Mouse (Mus musculus) hindbrain, embryonic 10.5 days (tissue): ENCODE results near the gene St6galnac1. TPM values are rescaled to one million over a fixed set of nuclear protein-coding genes. Genes with fewer than 3 reads are reported as not detected.
"Not testable (repeated sequence)": the region's sequence is repeated elsewhere in the genome, so short reads cannot be mapped to it uniquely, and the experiment has no call there.

Experiments
- DNase-seq: peaks from one replicate; pipeline ENCODE4 v3.0.0-alpha.2; 2017; ENCODE audit warnings: low spot score
- H3K27ac ChIP-seq: fragments of 300-500 bp; sonication (generic); 2 replicates; pipeline ENCODE4 v1.5.1; 2016; ENCODE audit warnings: mild to moderate bottlenecking, moderate library complexity
- H3K27me3 ChIP-seq: fragments of 300-500 bp; sonication (generic); 2 replicates; pipeline ENCODE4 v1.6.1; 2016; ENCODE audit warnings: mild to moderate bottlenecking; ENCODE audit not compliant: poor library complexity, insufficient read depth, severe bottlenecking
- H3K36me3 ChIP-seq: fragments of 300-500 bp; sonication (generic); 2 replicates; pipeline ENCODE4 v1.6.1; 2016; ENCODE audit warnings: mild to moderate bottlenecking, moderate library complexity
- H3K4me1 ChIP-seq: fragments of 300-500 bp; sonication (generic); replicated peaks from 2 replicates; pipeline ENCODE4 v1.6.1; 2016; ENCODE audit warnings: mild to moderate bottlenecking
- H3K4me3 ChIP-seq: fragments of 300-500 bp; sonication (generic); 2 replicates; pipeline ENCODE4 v1.5.1; 2016; ENCODE audit warnings: mild to moderate bottlenecking, moderate library complexity
- H3K9me3 ChIP-seq: fragments of 300-500 bp; sonication (generic); 2 replicates; pipeline ENCODE4 v1.6.1; 2016; ENCODE audit warnings: mild to moderate bottlenecking, moderate library complexity
- WGBS: fragments of 180-500 bp; shearing (Covaris S2); methylation state at CpG from one replicate; pipeline ENCODE4 v1.1.7; 2016; 5-methylcytosine and 5-hydroxymethylcytosine counted together
- polyA plus RNA-seq: library from polyadenylated mRNA; unstranded; fragments of >200 nt; fragmentation: Nextera tagmentation; extraction: Ambion mirVana; gene quantifications from 2 replicates; pipeline ENCODE4 v1.2.1, GENCODE M21; 2016

The St6galnac1 gene
- polyA plus RNA-seq, 1 experiment from 2014 or later = not detected

- no peak for DNase-seq
- H3K4me3 ChIP-seq = no peak overlapping the region
- no peaks in the 10 kb centered on the region for H3K27me3 ChIP-seq
- no peak overlapping the region for H3K27ac ChIP-seq
- H3K36me3 ChIP-seq = no peaks in the 10 kb centered on the region
- no peaks in the 10 kb centered on the region for H3K9me3 ChIP-seq
- 91% methylated on average over 5 of the region's 5 CpGs for WGBS
- H3K4me1 ChIP-seq = peaks cover 5% of the 10 kb centered on the region; the same call in 1 of the 2 replicates
Measured at GRCm38 (mm10) chr11:116802709-116803108, 27.4 kb upstream of the St6galnac1 start.

DNA sequence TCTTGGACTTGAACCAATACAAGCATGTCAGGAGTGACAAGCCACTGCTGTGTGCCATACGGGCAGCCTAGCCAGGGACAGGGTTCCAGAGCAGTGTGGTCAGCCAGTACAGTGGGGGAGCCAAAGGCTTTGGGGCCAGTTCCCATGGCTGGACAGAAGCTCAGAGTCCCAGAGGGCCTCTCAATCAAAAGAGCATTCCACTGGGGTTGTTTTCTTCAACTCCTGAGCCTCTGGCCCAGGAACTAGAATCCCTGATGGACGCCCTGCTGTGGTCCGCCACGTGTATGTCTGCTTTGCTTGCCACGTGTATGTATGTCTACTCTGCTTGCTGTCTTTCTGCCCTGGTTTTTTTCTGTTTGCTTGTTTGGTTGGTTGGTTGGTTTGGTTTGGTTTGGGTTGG, 25.8 kb upstream of the St6galnac1 start:
- Histone ChIP-seq H3K4me3 (no peak overlapping the region), H3K27ac (no peak overlapping the region), H3K4me1 (peaks cover 3% of the 10 kb centered on the region; the same call in 1 of the 2 replicates), H3K36me3 (no peaks in the 10 kb centered on the region), H3K9me3 (no peaks in the 10 kb centered on the region), H3K27me3 (no peaks in the 10 kb centered on the region)
- DNase-seq = no peak
- 74% methylated on average over 5 of the region's 5 CpGs for WGBS

DNA sequence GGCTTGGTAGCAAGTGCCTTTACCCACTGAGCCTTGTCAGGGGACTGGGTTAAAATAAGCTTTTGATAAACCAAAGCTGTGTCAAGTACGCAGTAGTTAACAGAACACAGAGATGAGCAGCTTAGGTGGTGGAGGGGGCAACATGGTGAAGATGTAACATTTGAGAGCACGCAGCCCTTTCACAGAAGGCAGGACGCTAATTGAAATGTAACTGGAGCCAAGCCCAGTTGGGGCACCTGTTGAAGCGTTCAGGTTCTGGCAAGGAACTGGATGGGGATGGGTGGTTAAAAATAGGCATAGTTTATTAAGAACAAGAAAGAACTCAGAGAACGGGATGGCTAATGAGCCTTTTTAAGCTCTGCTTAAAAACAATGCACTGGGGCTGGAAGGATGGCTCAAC, 24.1 kb upstream of the St6galnac1 start:
- 90% methylated on average over 5 of the region's 5 CpGs for WGBS
- Histone ChIP-seq H3K4me3 (no peak overlapping the region), H3K36me3 (no peaks in the 10 kb centered on the region), H3K9me3 (no peaks in the 10 kb centered on the region), H3K27ac (no peak overlapping the region), H3K27me3 (no peaks in the 10 kb centered on the region), H3K4me1 (peaks cover 7% of the 10 kb centered on the region; the same call in 1 of the 2 replicates)
- DNase-seq = no peak

DNA sequence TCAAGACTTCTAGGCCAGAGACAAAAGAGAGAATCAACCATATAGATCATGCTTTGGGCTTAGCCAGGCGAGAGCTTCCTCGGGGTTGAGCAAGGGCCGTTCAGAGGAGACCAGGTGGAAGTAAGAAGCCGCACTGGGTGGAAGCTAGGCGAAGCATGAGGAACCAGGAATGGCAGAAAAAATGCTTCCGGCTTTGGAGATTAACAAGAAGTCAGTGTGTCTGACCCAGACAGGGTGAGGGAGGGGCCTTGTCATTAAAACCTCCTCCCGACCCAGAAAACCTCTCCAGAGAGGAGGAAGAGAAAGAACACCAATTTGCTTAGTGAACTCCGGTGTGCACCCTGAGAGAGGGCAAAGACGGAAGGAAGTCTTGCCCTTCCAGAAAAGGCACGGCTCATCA, 8.9 kb upstream of the St6galnac1 start:
- DNase-seq = no peak
- Histone ChIP-seq H3K4me3 (no peak overlapping the region), H3K27ac (no peak overlapping the region), H3K36me3 (no peaks in the 10 kb centered on the region), H3K9me3 (no peaks in the 10 kb centered on the region), H3K4me1 (no peaks in the 10 kb centered on the region), H3K27me3 (no peaks in the 10 kb centered on the region)
- WGBS = 95% methylated on average over 10 of the region's 10 CpGs

GRCm38 (mm10) chr11:116782737-116783145, 7.4 kb upstream of the St6galnac1 start:
- no peak overlapping the region for H3K4me3 ChIP-seq
- H3K27ac ChIP-seq = no peak overlapping the region
- H3K9me3 ChIP-seq = no peaks in the 10 kb centered on the region
- WGBS = 81% methylated on average over 9 of the region's 9 CpGs
- H3K27me3 ChIP-seq = no peaks in the 10 kb centered on the region
- no peak for DNase-seq
- H3K4me1 ChIP-seq = no peaks in the 10 kb centered on the region
- no peaks in the 10 kb centered on the region for H3K36me3 ChIP-seq

DNA sequence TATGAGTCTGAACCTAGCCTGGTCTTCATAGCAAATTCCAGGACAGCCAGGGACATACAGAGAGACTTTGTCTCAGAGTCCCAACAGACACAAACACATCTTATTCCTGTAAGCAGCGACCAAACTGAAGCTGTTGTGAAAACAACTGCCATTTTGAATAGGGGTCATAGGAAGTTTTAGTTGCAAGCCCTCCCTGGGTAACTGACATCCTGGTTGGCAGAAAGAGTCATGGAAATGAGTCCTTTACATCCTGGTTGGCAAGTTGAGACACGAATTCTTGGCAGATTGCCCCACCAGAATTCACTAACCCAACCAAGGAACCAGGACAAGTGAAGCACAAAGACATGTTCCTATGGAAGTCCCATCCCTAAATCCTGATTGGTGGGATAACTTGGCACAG, 2.1 kb downstream of the St6galnac1 start:
- Histone ChIP-seq H3K4me3 (no peak overlapping the region), H3K27ac (no peak overlapping the region), H3K4me1 (no peaks in the 10 kb centered on the region), H3K36me3 (no peaks in the 10 kb centered on the region), H3K27me3 (no peaks in the 10 kb centered on the region), H3K9me3 (no peaks in the 10 kb centered on the region)
- no peak for DNase-seq
- 59% methylated on average over 2 of the region's 2 CpGs for WGBS

DNA sequence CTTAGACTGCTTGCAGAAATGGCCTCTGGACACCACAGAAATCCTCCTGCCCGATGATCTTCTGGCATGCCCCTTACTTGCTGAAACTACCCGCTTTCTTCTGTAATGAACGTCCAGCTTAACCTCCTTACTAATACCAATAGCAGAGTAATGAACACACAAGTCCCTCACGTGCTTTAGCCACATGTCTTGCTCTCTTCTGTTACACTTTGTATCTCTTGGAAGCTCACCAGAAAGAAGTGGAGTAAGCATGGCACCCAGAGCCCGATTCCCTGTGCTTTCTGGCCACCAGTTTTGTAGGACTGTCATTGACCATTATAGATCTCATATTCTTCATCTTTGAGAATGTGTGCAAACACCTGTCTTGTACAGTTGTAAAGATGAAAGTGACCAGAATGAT, 5.4 kb downstream of the St6galnac1 start:
- DNase-seq = no peak
- H3K36me3 ChIP-seq = no peaks in the 10 kb centered on the region

DNA sequence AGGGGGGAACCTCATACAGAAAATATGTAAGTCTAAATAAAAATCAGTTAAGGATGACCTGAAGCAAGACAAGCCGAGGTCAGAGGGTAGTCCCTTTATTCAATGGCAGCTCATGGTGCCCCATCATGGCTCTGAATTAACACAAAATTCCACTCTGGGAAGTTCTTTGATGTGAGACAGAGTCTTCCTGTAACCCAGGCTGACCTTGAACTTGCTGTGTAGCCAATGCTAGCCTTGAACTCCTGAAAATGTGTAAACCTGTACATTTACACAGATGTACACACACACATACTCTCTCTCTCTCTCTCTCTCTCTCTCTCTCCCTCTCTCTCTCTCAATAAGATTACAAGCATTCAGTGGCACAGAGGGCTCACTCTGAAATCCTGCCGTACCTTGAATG, 10.4 kb downstream of the St6galnac1 start:
- Histone ChIP-seq H3K4me1 (no peaks in the 10 kb centered on the region), H3K4me3 (no peak overlapping the region), H3K9me3 (no peaks in the 10 kb centered on the region), H3K27ac (no peak overlapping the region), H3K27me3 (no peaks in the 10 kb centered on the region), H3K36me3 (no peaks in the 10 kb centered on the region)
- 88% methylated on average over 2 of the region's 2 CpGs for WGBS
- DNase-seq = no peak

More for the DNA sequence above, 5.4 kb downstream of the St6galnac1 start:
- no peaks in the 10 kb centered on the region for H3K27me3 ChIP-seq
- H3K4me1 ChIP-seq = no peaks in the 10 kb centered on the region
- H3K27ac ChIP-seq = no peak overlapping the region
- no peak overlapping the region for H3K4me3 ChIP-seq
- no peaks in the 10 kb centered on the region for H3K9me3 ChIP-seq
- 85% methylated on average over 5 of the region's 5 CpGs for WGBS

GRCm38 (mm10) chr11:116764346-116764745, 11.0 kb downstream of the St6galnac1 start:
- no peaks in the 10 kb centered on the region for H3K4me1 ChIP-seq
- no peak overlapping the region for H3K4me3 ChIP-seq
- no peaks in the 10 kb centered on the region for H3K36me3 ChIP-seq
- H3K27ac ChIP-seq = no peak overlapping the region
- no peaks in the 10 kb centered on the region for H3K9me3 ChIP-seq
- 93% methylated on average over 7 of the region's 7 CpGs for WGBS
- H3K27me3 ChIP-seq = no peaks in the 10 kb centered on the region
- no peak for DNase-seq

DNA sequence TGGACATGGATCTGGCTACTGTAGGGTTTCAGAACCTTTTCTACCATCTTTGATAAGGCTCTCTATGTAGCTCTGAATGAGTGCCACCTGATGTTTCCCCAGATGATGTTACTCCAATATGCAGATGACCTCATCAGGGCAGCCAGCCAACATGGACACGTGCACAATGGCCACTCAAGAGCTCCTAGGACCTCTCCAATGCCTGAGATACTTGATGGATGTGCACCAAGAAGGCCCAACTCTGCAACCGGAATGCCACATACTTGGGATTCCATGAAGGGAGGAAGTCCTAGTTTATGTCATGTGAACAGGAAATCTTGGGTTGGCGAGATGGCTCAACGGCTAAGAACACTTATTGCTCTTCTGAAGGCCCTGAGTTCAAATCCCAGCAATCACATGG, 20.1 kb downstream of the St6galnac1 start:
- H3K27me3 ChIP-seq = no peaks in the 10 kb centered on the region
- H3K9me3 ChIP-seq = no peaks in the 10 kb centered on the region
- no peaks in the 10 kb centered on the region for H3K36me3 ChIP-seq
- no peak for DNase-seq
- H3K4me3 ChIP-seq = no peak overlapping the region
- WGBS = 87% methylated on average over 4 of the region's 4 CpGs
- H3K27ac ChIP-seq = no peak overlapping the region
- no peaks in the 10 kb centered on the region for H3K4me1 ChIP-seq

- WGBS = 89% methylated on average over 5 of the region's 5 CpGs
- H3K4me1 ChIP-seq = no peaks in the 10 kb centered on the region
- H3K9me3 ChIP-seq = no peaks in the 10 kb centered on the region
- no peaks in the 10 kb centered on the region for H3K27me3 ChIP-seq
- no peak overlapping the region for H3K4me3 ChIP-seq
- H3K36me3 ChIP-seq = no peaks in the 10 kb centered on the region
- no peak overlapping the region for H3K27ac ChIP-seq
- no peak for DNase-seq
Measured at GRCm38 (mm10) chr11:116753674-116754470, 21.4 kb downstream of the St6galnac1 start.

- H3K36me3 ChIP-seq = no peaks in the 10 kb centered on the region
- H3K9me3 ChIP-seq = no peaks in the 10 kb centered on the region
- no peak for DNase-seq
- H3K27ac ChIP-seq = no peak overlapping the region
- WGBS = 87% methylated on average over 8 of the region's 8 CpGs
- no peak overlapping the region for H3K4me3 ChIP-seq
- no peaks in the 10 kb centered on the region for H3K27me3 ChIP-seq
- no peaks in the 10 kb centered on the region for H3K4me1 ChIP-seq
Measured at GRCm38 (mm10) chr11:116749733-116750132, 25.6 kb downstream of the St6galnac1 start.

GRCm38 (mm10) chr11:116748692-116749091, 26.6 kb downstream of the St6galnac1 start:
- H3K9me3 ChIP-seq, DNase-seq, H3K36me3 ChIP-seq, H3K27ac ChIP-seq, H3K4me3 ChIP-seq, H3K27me3 ChIP-seq, H3K4me1 ChIP-seq: not testable (repeated sequence)
- 82% methylated on average over 2 of the region's 2 CpGs for WGBS

DNA sequence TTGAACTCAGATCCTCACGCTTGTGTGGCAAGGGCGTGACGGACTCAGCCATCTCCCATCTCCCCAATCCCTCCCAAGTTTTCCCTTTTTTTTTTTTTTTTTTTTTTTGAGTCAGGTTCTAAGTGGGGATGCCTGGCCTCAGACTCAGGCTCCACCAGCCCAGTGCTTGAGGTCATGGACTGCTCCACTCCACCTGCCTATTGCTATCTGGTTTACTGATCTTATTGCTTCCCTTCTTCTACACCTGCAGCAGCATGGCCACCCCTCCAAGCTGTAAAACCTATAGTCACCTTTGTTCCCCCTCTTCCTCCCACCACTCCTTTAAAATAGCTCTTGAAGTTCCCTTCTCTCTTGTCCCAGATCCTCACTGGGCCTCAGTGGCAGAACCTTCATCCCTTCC, 28.5 kb downstream of the St6galnac1 start:
- 79% methylated on average over 3 of the region's 3 CpGs for WGBS
- not testable (repeated sequence) for H3K4me3 ChIP-seq, H3K36me3 ChIP-seq, H3K27me3 ChIP-seq, H3K9me3 ChIP-seq, H3K27ac ChIP-seq, H3K4me1 ChIP-seq, DNase-seq
